Mouse (Mus musculus): ENCODE results near the gene Olfr1434. TPM values are rescaled to one million over a fixed set of nuclear protein-coding genes. Genes with fewer than 3 reads are reported as not detected.
"Not testable (repeated sequence)": the region's sequence is repeated elsewhere in the genome, so short reads cannot be mapped to it uniquely, and the experiment has no call there.

The Olfr1434 gene
- total RNA-seq (2022): not detected

GRCm38 (mm10) chr19:12279554-12279953 is at the start of gene Olfr1434:
Olfr1434 (plus strand) TSS chr19:12279854.
- DNase-seq (ENCODE audit: low spot score in 2 of 2): no peak

GRCm38 (mm10) chr19:12232496-12232895 is 47.2 kb upstream of the Olfr1434 start, which contains the start of gene Olfr1432:
Olfr1432 (minus strand) TSS chr19:12232596.
- not testable (repeated sequence) for DNase-seq (ENCODE audit: low spot score in 2 of 2)

- DNase-seq (ENCODE audit: low spot score in 2 of 2): no peak
Observed at GRCm38 (mm10) chr19:12241559-12241958, 38.1 kb upstream of the Olfr1434 start, which contains the start of gene Olfr262. Olfr262 (minus strand) TSS chr19:12241659.

GRCm38 (mm10) chr19:12260732-12261131 is 18.9 kb upstream of the Olfr1434 start, which contains the start of gene Olfr235:
Olfr235 (plus strand) TSS chr19:12261032.
- DNase-seq (ENCODE audit: low spot score in 2 of 2): no peak

- DNase-seq (ENCODE audit: low spot score in 2 of 2): no peak
Observed at GRCm38 (mm10) chr19:12292979-12293378, 13.3 kb downstream of the Olfr1434 start.

- not testable (repeated sequence) for DNase-seq (ENCODE audit: low spot score in 2 of 2)
Observed at GRCm38 (mm10) chr19:12299030-12299429, 19.4 kb downstream of the Olfr1434 start, which contains the start of gene Olfr1436. Olfr1436 (minus strand) TSS chr19:12299130.

GRCm38 (mm10) chr19:12325001-12325400 is 45.3 kb downstream of the Olfr1434 start, which contains the start of gene Olfr1437:
Olfr1437 (minus strand) TSS chr19:12325101.
- no peak for DNase-seq (ENCODE audit: low spot score in 2 of 2)

Other genes with a start within 250 kb of the Olfr1434 start
- not detected for gene Olfr1423, start 238.5 kb upstream of the Olfr1434 start, total RNA-seq (2022)
- gene Olfr1424, start 217.2 kb upstream of the Olfr1434 start, total RNA-seq (2022): not detected
- gene Olfr1425, start 202.1 kb upstream of the Olfr1434 start, total RNA-seq (2022): not detected
- gene Olfr1426, start 187.8 kb upstream of the Olfr1434 start, total RNA-seq (2022): not detected
- not detected for gene Olfr1427, start 176.5 kb upstream of the Olfr1434 start, total RNA-seq (2022)
- gene Olfr1428, start 164.0 kb upstream of the Olfr1434 start, total RNA-seq (2022): not detected
- not detected for gene Olfr76, start 156.7 kb upstream of the Olfr1434 start, total RNA-seq (2022)
- not detected for gene Olfr1555-ps1, start 109.7 kb upstream of the Olfr1434 start, total RNA-seq (2022)
- gene Olfr1431, start 79.2 kb upstream of the Olfr1434 start, total RNA-seq (2022): not detected
- gene Olfr1432, start 47.3 kb upstream of the Olfr1434 start, total RNA-seq (2022): not detected
- gene Olfr262, start 38.2 kb upstream of the Olfr1434 start, total RNA-seq (2022): not detected
- not detected for gene Olfr235, start 18.8 kb upstream of the Olfr1434 start, total RNA-seq (2022)
- not detected for gene Olfr1436, start 19.3 kb downstream of the Olfr1434 start, total RNA-seq (2022)
- gene Olfr1437, start 45.2 kb downstream of the Olfr1434 start, total RNA-seq (2022): not detected
- not detected for gene Olfr1438-ps1, start 56.1 kb downstream of the Olfr1434 start, total RNA-seq (2022)
- gene Olfr1440, start 107.4 kb downstream of the Olfr1434 start, total RNA-seq (2022): not detected
- not detected for gene Olfr1441, start 137.6 kb downstream of the Olfr1434 start, total RNA-seq (2022)
- not detected for gene Pfpl, start 148.1 kb downstream of the Olfr1434 start, total RNA-seq (2022)
- 1 to 10 TPM in 2 of 4 experiments, under 1 TPM in 2; 0.53 to 1.4 (median 0.91) TPM for gene Mpeg1, start 180.9 kb downstream of the Olfr1434 start, total RNA-seq (2022)
- gene Dtx4, start 221.6 kb downstream of the Olfr1434 start, total RNA-seq (2022): 1 to 10 TPM; 2.1 to 2.6 (median 2.4) TPM

All from gastrocnemius, adult 8-10 months (tissue).